Mouse (Mus musculus): Measurements from ENCODE around the gene Spata21. TPM values are rescaled to one million over a fixed set of nuclear protein-coding genes. Genes with fewer than 3 reads are reported as not detected.
"Not testable (repeated sequence)": the region's sequence is repeated elsewhere in the genome, so short reads cannot be mapped to it uniquely, and the experiment has no call there.

The Spata21 gene
- polyA plus RNA-seq, 1 experiment from 2014 or later, result not detected

- H3K9me3 ChIP-seq (replicated peaks), result no peaks in the 10 kb centered on the region
- peak overlapping the region; percentile 15; the same call in 1 of the 2 replicates for H3K9ac ChIP-seq
- WGBS, result 52% methylated on average over 5 of the region's 5 CpGs
- no peaks in the 10 kb centered on the region for H3K27me3 ChIP-seq (replicated peaks)
- ATAC-seq (ENCODE audit: insufficient number of reproducible peaks, low FRiP score), result 0 out of 2 replicates have a peak, but pooled peaks have one; percentile 24
- H3K36me3 ChIP-seq, result no peaks in the 10 kb centered on the region; the same call in none of the 2 replicates
- peak overlapping the region; percentile 46 for H3K27ac ChIP-seq (ENCODE audit: poor library complexity, severe bottlenecking)
- H3K4me1 ChIP-seq (replicated peaks), result peaks cover 70% of the 10 kb centered on the region
- 0 out of 2 replicates have a peak overlapping the region, but pooled peaks have one; percentile 5 for H3K4me2 ChIP-seq
- no peak overlapping the region for H3K4me3 ChIP-seq
Measured at GRCm38 (mm10) chr4:141131531-141132061, 43.5 kb downstream of the Spata21 start.

DNA sequence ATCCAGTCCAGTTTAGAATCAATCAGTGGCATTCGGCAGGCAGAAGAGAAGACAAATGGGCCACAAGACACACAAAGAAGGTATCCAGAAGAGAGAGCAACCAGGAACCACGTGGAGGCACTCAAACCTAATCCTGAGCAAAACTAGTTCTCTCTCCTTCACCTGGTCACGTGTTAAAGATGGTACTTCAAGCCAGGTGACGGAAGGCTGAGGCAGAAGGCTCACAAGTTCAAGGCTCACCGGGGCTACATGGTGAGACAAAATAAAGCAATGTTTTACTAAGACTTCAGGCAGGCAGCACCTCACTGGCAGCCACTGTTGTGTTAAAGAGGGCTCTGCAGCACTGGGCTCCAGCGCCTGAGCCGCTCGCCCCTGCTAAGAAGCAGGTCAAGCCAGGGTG lies 44.1 kb downstream of the Spata21 start:
- Histone ChIP-seq H3K27me3 (replicated peaks) (no peaks in the 10 kb centered on the region), H3K4me1 (replicated peaks) (peaks cover 71% of the 10 kb centered on the region), H3K9ac (0 out of 2 replicates have a peak overlapping the region, but pooled peaks have one; percentile 15), H3K36me3 (no peaks in the 10 kb centered on the region; the same call in none of the 2 replicates), H3K4me2 (no peak overlapping the region), H3K9me3 (replicated peaks) (no peaks in the 10 kb centered on the region), H3K27ac (ENCODE audit: poor library complexity, severe bottlenecking) (peak overlapping the region; percentile 46; the same call in 1 of the 2 replicates), H3K4me3 (no peak overlapping the region)
- no peak for ATAC-seq (ENCODE audit: insufficient number of reproducible peaks, low FRiP score)
- 64% methylated on average over 8 of the region's 8 CpGs for WGBS

DNA sequence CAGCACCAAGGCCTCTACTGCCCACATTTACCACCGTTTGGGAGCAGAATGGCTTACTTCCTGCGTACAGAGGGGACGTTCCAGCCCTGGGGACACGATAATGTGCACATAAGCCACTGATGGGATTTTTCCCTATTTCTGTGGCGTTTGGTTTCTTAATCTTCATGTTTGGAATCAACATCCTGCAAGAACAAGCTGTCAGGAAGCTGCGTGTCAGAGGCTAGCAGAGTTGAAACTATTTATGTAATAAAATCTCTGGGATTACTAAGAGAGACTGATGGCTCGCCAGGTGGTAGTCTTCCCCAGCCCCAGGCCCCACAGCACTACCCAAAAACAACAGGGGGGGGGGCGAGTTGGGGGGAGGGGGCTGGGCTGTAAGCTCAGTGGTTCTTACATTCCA lies 45.1 kb downstream of the Spata21 start:
- Histone ChIP-seq H3K4me1 (replicated peaks) (peaks cover 78% of the 10 kb centered on the region), H3K27ac (ENCODE audit: poor library complexity, severe bottlenecking) (no peak overlapping the region), H3K9me3 (replicated peaks) (no peaks in the 10 kb centered on the region), H3K4me3 (no peak overlapping the region), H3K27me3 (replicated peaks) (no peaks in the 10 kb centered on the region), H3K4me2 (no peak overlapping the region), H3K36me3 (no peaks in the 10 kb centered on the region; the same call in 1 of the 2 replicates), H3K9ac (no peak overlapping the region)
- WGBS, result 61% methylated on average over 8 of the region's 8 CpGs
- ATAC-seq (ENCODE audit: insufficient number of reproducible peaks, low FRiP score), result no peak

- no peak for ATAC-seq (ENCODE audit: insufficient number of reproducible peaks, low FRiP score)
- Histone ChIP-seq H3K27me3 (replicated peaks) (no peaks in the 10 kb centered on the region), H3K36me3 (no peaks in the 10 kb centered on the region; the same call in 1 of the 2 replicates), H3K4me1 (replicated peaks) (peaks cover 82% of the 10 kb centered on the region), H3K9me3 (replicated peaks) (no peaks in the 10 kb centered on the region), H3K9ac (no peak overlapping the region), H3K4me2 (0 out of 2 replicates have a peak overlapping the region, but pooled peaks have one; percentile 14), H3K27ac (ENCODE audit: poor library complexity, severe bottlenecking) (peak overlapping the region; percentile 22; the same call in 1 of the 2 replicates), H3K4me3 (no peak overlapping the region)
- 55% methylated on average over 8 of the region's 8 CpGs for WGBS
Measured at GRCm38 (mm10) chr4:141134031-141134441, 45.9 kb downstream of the Spata21 start.

GRCm38 (mm10) chr4:141134751-141135530 lies 46.8 kb downstream of the Spata21 start:
- 68% methylated on average over 20 of the region's 20 CpGs for WGBS
- no peak for ATAC-seq (ENCODE audit: insufficient number of reproducible peaks, low FRiP score)
- Histone ChIP-seq H3K27me3 (replicated peaks) (no peaks in the 10 kb centered on the region), H3K9ac (no peak overlapping the region), H3K9me3 (replicated peaks) (no peaks in the 10 kb centered on the region), H3K27ac (ENCODE audit: poor library complexity, severe bottlenecking) (peak overlapping the region; percentile 22; the same call in 1 of the 2 replicates), H3K4me2 (peak overlapping the region; percentile 14; the same call in 1 of the 2 replicates), H3K4me3 (no peak overlapping the region), H3K4me1 (replicated peaks) (peaks cover 75% of the 10 kb centered on the region), H3K36me3 (no peaks in the 10 kb centered on the region; the same call in 1 of the 2 replicates)

GRCm38 (mm10) chr4:141136126-141136525 lies 48.0 kb downstream of the Spata21 start:
- Histone ChIP-seq H3K4me1 (replicated peaks) (peaks cover 67% of the 10 kb centered on the region), H3K4me3 (no peak overlapping the region), H3K27me3 (replicated peaks) (no peaks in the 10 kb centered on the region), H3K36me3 (no peaks in the 10 kb centered on the region; the same call in 1 of the 2 replicates), H3K4me2 (no peak overlapping the region), H3K9ac (peak overlapping the region; percentile 31; the same call in 1 of the 2 replicates), H3K9me3 (replicated peaks) (no peaks in the 10 kb centered on the region), H3K27ac (ENCODE audit: poor library complexity, severe bottlenecking) (no peak overlapping the region)
- 72% methylated on average over 7 of the region's 7 CpGs for WGBS
- no peak for ATAC-seq (ENCODE audit: insufficient number of reproducible peaks, low FRiP score)

- peak overlapping the region; percentile 97 for H3K4me2 ChIP-seq
- H3K4me3 ChIP-seq; H3K27me3 ChIP-seq (replicated peaks); H3K9ac ChIP-seq; ATAC-seq (ENCODE audit: insufficient number of reproducible peaks, low FRiP score); H3K27ac ChIP-seq (ENCODE audit: poor library complexity, severe bottlenecking); H3K36me3 ChIP-seq; H3K9me3 ChIP-seq (replicated peaks): not testable (repeated sequence)
- peaks cover 51% of the 10 kb centered on the region for H3K4me1 ChIP-seq (replicated peaks)
- 83% methylated on average over 3 of the region's 3 CpGs for WGBS
Measured at GRCm38 (mm10) chr4:141137740-141138139, 49.6 kb downstream of the Spata21 start.

- Histone ChIP-seq H3K36me3 (no peaks in the 10 kb centered on the region; the same call in 1 of the 2 replicates), H3K4me3 (peak overlapping the region; percentile 89), H3K4me1 (replicated peaks) (peaks cover 43% of the 10 kb centered on the region), H3K27me3 (replicated peaks) (no peaks in the 10 kb centered on the region), H3K27ac (ENCODE audit: poor library complexity, severe bottlenecking) (peak overlapping the region; percentile 95), H3K9ac (peak overlapping the region; percentile 85), H3K4me2 (peak overlapping the region; percentile 97), H3K9me3 (replicated peaks) (no peaks in the 10 kb centered on the region)
- ATAC-seq (ENCODE audit: insufficient number of reproducible peaks, low FRiP score), result peak; percentile 16
- 1% methylated on average over 29 of the region's 29 CpGs for WGBS
Measured at GRCm38 (mm10) chr4:141138425-141139115, 50.4 kb downstream of the Spata21 start.

GRCm38 (mm10) chr4:141139116-141139970 lies 51.2 kb downstream of the Spata21 start, which contains the start of gene Szrd1:
Szrd1 (minus strand) TSS chr4:141139775.
- WGBS, result under 1% methylated on average over 63 of the region's 63 CpGs
- H3K9me3 ChIP-seq (replicated peaks), result no peaks in the 10 kb centered on the region
- peak within 1 kb of the TSS; percentile 85 for H3K9ac ChIP-seq
- no peaks in the 10 kb centered on the region for H3K27me3 ChIP-seq (replicated peaks)
- H3K27ac ChIP-seq (ENCODE audit: poor library complexity, severe bottlenecking), result peak within 1 kb of the TSS; percentile 95
- no peaks in the 10 kb centered on the region; the same call in 1 of the 2 replicates for H3K36me3 ChIP-seq
- H3K4me1 ChIP-seq (replicated peaks), result peaks cover 38% of the 10 kb centered on the region
- peak within 1 kb of the TSS; percentile 97 for H3K4me2 ChIP-seq
- ATAC-seq (ENCODE audit: insufficient number of reproducible peaks, low FRiP score), result peak; percentile 95
- H3K4me3 ChIP-seq, result peak within 1 kb of the TSS; percentile 89

GRCm38 (mm10) chr4:141140354-141140753 lies 52.2 kb downstream of the Spata21 start:
- ATAC-seq (ENCODE audit: insufficient number of reproducible peaks, low FRiP score), result not testable (repeated sequence)

More at GRCm38 (mm10) chr4:141140354-141140753, 52.2 kb downstream of the Spata21 start:
- H3K4me1 ChIP-seq (replicated peaks), result peaks cover 28% of the 10 kb centered on the region
- H3K9ac ChIP-seq; H3K4me2 ChIP-seq; H3K36me3 ChIP-seq; H3K4me3 ChIP-seq; H3K27ac ChIP-seq (ENCODE audit: poor library complexity, severe bottlenecking); H3K9me3 ChIP-seq (replicated peaks); H3K27me3 ChIP-seq (replicated peaks): not testable (repeated sequence)
- WGBS, result 87% methylated on average over 9 of the region's 9 CpGs
